Mouse (Mus musculus) testis, adult 2 months (tissue): Measurements from ENCODE around the gene Slc35e2. TPM values are rescaled to one million over a fixed set of nuclear protein-coding genes. Genes with fewer than 3 reads are reported as not detected.

Experiments used
- H3K27ac ChIP-seq: fragments of 200-500 bp; 2 replicates; pipeline ENCODE4 v1.5.1; 2012; ENCODE audit warnings: low read depth, low read length; ENCODE audit not compliant: control insufficient read depth, insufficient read depth
- H3K27me3 ChIP-seq: fragments of 200-500 bp; 2 replicates; pipeline ENCODE4 v1.6.1; 2012; ENCODE audit warnings: mild to moderate bottlenecking, low read length, moderate library complexity; ENCODE audit not compliant: control insufficient read depth, insufficient read depth
- H3K36me3 ChIP-seq: fragments of 200-500 bp; 2 replicates; pipeline ENCODE4 v1.6.1; 2012; ENCODE audit warnings: mild to moderate bottlenecking, low read length; ENCODE audit not compliant: control insufficient read depth, insufficient read depth
- H3K4me1 ChIP-seq: fragments of 200-500 bp; 2 replicates; pipeline ENCODE4 v1.6.1; 2012; ENCODE audit warnings: low read length; ENCODE audit not compliant: control insufficient read depth, insufficient read depth
- H3K4me3 ChIP-seq: fragments of 200-500 bp; 2 replicates; pipeline ENCODE4 v1.5.1; 2012; ENCODE audit warnings: low read depth, mild to moderate bottlenecking, low read length, moderate library complexity, mixed read lengths; ENCODE audit not compliant: control insufficient read depth
- CTCF ChIP-seq: fragments of 200-500 bp; IDR thresholded peaks from 2 replicates; pipeline ENCODE4 v1.5.1; 2012; ENCODE audit warnings: low read depth, mild to moderate bottlenecking, inconsistent platforms, low read length, moderate library complexity; ENCODE audit not compliant: control insufficient read depth, insufficient read depth, insufficient replicate concordance
- POLR2A ChIP-seq: fragments of 200-500 bp; IDR thresholded peaks from 2 replicates; pipeline ENCODE4 v1.6.1; 2012; ENCODE audit warnings: low read depth, mild to moderate bottlenecking, inconsistent platforms, low read length, moderate library complexity; ENCODE audit not compliant: control insufficient read depth
- polyA plus RNA-seq: library from polyadenylated mRNA; depleted of rRNA; stranded (reverse); fragments of >200 nt; gene quantifications from 2 replicates; pipeline ENCODE4 v1.2.3, GENCODE M21; 2012

Gene Slc35e2
- polyA plus RNA-seq, 1 experiment: 3.2 TPM

- H3K4me3 ChIP-seq: peak within 1 kb of the TSS; percentile 35
- TF ChIP-seq POLR2A (no peak), CTCF (no peak)
- H3K27me3 ChIP-seq: no peaks in the 10 kb centered on the region
- H3K36me3 ChIP-seq: peaks cover 1% of the 10 kb centered on the region; the same call in 1 of the 2 replicates
- H3K27ac ChIP-seq: no peak within 1 kb of the TSS
- peaks cover 37% of the 10 kb centered on the region for H3K4me1 ChIP-seq
Observed at GRCm38 (mm10) chr4:155653086-155653450, 51.9 kb downstream of the Slc35e2 start, which contains the start of gene Mmp23. Mmp23 (minus strand) TSS chr4:155653384.

GRCm38 (mm10) chr4:155653451-155654182, 52.4 kb downstream of the Slc35e2 start:
- Histone ChIP-seq H3K4me3 (peak overlapping the region; percentile 35), H3K36me3 (no peaks in the 10 kb centered on the region), H3K4me1 (peaks cover 37% of the 10 kb centered on the region), H3K27me3 (no peaks in the 10 kb centered on the region), H3K27ac (no peak overlapping the region)
- TF ChIP-seq POLR2A (no peak), CTCF (no peak)

GRCm38 (mm10) chr4:155654183-155654455, 52.9 kb downstream of the Slc35e2 start:
- no peak for TF ChIP-seq CTCF
- no peak for TF ChIP-seq POLR2A

GRCm38 (mm10) chr4:155654456-155655298, 53.5 kb downstream of the Slc35e2 start:
- H3K27me3 ChIP-seq: no peaks in the 10 kb centered on the region
- peaks cover 37% of the 10 kb centered on the region for H3K4me1 ChIP-seq
- TF ChIP-seq POLR2A (no peak), CTCF (no peak)
- H3K4me3 ChIP-seq: peak overlapping the region; percentile 41
- no peaks in the 10 kb centered on the region for H3K36me3 ChIP-seq
- no peak overlapping the region for H3K27ac ChIP-seq

More at GRCm38 (mm10) chr4:155654183-155654455, 52.9 kb downstream of the Slc35e2 start:
- H3K4me3 ChIP-seq: no peak overlapping the region
- H3K27ac ChIP-seq: no peak overlapping the region
- H3K36me3 ChIP-seq: no peaks in the 10 kb centered on the region
- H3K27me3 ChIP-seq: no peaks in the 10 kb centered on the region
- H3K4me1 ChIP-seq: peaks cover 37% of the 10 kb centered on the region

GRCm38 (mm10) chr4:155656214-155656751, 55.1 kb downstream of the Slc35e2 start:
- no peak overlapping the region for H3K27ac ChIP-seq
- H3K27me3 ChIP-seq: no peaks in the 10 kb centered on the region

GRCm38 (mm10) chr4:155658961-155659360, 57.7 kb downstream of the Slc35e2 start:
- TF ChIP-seq POLR2A (no peak), CTCF (no peak)
- no peaks in the 10 kb centered on the region for H3K27me3 ChIP-seq
- peaks cover 13% of the 10 kb centered on the region for H3K4me1 ChIP-seq
- no peak overlapping the region for H3K27ac ChIP-seq
- H3K4me3 ChIP-seq: no peak overlapping the region
- no peaks in the 10 kb centered on the region for H3K36me3 ChIP-seq

More at GRCm38 (mm10) chr4:155656214-155656751, 55.1 kb downstream of the Slc35e2 start:
- Histone ChIP-seq H3K36me3 (no peaks in the 10 kb centered on the region), H3K4me1 (peaks cover 36% of the 10 kb centered on the region), H3K4me3 (no peak overlapping the region)
- TF ChIP-seq POLR2A: no peak
- no peak for TF ChIP-seq CTCF

- no peaks in the 10 kb centered on the region for H3K36me3 ChIP-seq
- no peaks in the 10 kb centered on the region for H3K4me1 ChIP-seq
- TF ChIP-seq POLR2A: no peak
- TF ChIP-seq CTCF: no peak
- H3K27ac ChIP-seq: no peak overlapping the region
- H3K4me3 ChIP-seq: no peak overlapping the region
- H3K27me3 ChIP-seq: no peaks in the 10 kb centered on the region
Observed at GRCm38 (mm10) chr4:155660641-155661040, 59.4 kb downstream of the Slc35e2 start.
